Mouse (Mus musculus): ENCODE results near the gene Lcorl. TPM values are rescaled to one million over a fixed set of nuclear protein-coding genes. Genes with fewer than 3 reads are reported as not detected.

Gene Lcorl
- total and polyA plus RNA-seq, 3 experiments = 0.57 to 7.8 (median 7.1) TPM

DNA sequence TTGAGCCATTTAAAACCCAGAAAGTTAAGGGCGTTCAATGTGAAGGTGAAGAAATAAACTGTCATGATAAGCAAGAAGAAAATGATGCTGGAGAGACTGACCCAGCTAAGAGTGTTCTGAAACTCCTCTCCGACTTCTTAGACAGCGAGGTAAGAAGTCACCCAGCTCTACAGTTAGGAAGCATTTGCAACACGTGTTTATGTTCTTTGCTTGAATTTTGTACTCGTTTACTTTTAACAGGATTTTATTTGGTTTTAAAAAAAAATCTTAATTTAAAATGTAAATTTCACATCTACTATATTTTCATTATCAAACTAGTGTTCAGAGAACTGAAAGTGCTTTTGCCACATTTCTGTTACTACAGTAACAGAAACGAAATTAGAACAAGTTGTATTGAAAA is 165.7 kb downstream of the Lcorl start:
- Histone ChIP-seq H3K9ac (ENCODE audit: low read depth, low read length) (no peak overlapping the region), H3K4me3 (no peak overlapping the region), H3K79me2 (replicated peaks; ENCODE audit: control insufficient read depth, insufficient read depth, low read length) (no peaks in the 10 kb centered on the region), H3K4me1 (ENCODE audit: control insufficient read depth, insufficient read depth, low read length) (no peaks in the 10 kb centered on the region), H3K27me3 (ENCODE audit: control insufficient read depth, insufficient read depth, low read length) (no peaks in the 10 kb centered on the region), H3K27ac (no peak overlapping the region), H3K36me3 (ENCODE audit: control insufficient read depth, insufficient read depth, low read length) (no peaks in the 10 kb centered on the region)
- intact Hi-C loops (cut with DNase I) = no loop called here
- DNase-seq = no peak
- WGBS = 83% methylated on average over 6 of the region's 6 CpGs
- no peak for TF ChIP-seq EP300 (IDR thresholded peaks at IDR 0.05; ENCODE audit: insufficient read depth, low read depth, low read length)

DNA sequence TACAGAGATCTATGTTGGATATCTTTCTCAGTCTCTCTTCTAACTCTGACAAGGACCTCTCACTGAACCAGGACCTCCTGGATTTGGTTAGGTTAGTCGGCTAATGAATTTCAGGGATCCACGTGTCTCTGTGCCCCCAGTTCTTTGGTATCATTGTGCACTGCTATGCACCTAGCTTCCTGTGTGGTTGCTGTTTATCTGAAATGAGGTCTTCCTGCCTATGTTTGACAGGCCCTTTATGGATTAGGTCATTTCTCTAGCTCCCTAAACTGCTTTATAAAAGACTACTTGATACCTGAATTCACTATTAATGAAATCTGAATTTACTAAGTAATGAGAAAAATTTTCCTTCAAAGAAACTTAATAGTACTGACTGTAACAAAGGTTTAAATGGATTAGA is 166.6 kb downstream of the Lcorl start:
- TF ChIP-seq CTCF (IDR thresholded peaks at IDR 0.05) (no peak), EP300 (IDR thresholded peaks at IDR 0.05; ENCODE audit: insufficient read depth, low read depth, low read length) (no peak), POLR2A (IDR thresholded peaks at IDR 0.05; ENCODE audit: insufficient read depth, low read depth, low read length) (no peak)
- no peak overlapping the region for H3K27ac ChIP-seq
- 71% methylated on average over 2 of the region's 2 CpGs for WGBS
- intact Hi-C loops (cut with DNase I) = no loop called here
- no peak overlapping the region for H3K4me3 ChIP-seq
- no peaks in the 10 kb centered on the region for H3K4me1 ChIP-seq (ENCODE audit: control insufficient read depth, insufficient read depth, low read length)
- no peak for DNase-seq
- no peaks in the 10 kb centered on the region for H3K27me3 ChIP-seq (ENCODE audit: control insufficient read depth, insufficient read depth, low read length)
- no peak overlapping the region for H3K9ac ChIP-seq (ENCODE audit: low read depth, low read length)
- no peaks in the 10 kb centered on the region for H3K79me2 ChIP-seq (replicated peaks; ENCODE audit: control insufficient read depth, insufficient read depth, low read length)
- H3K36me3 ChIP-seq (ENCODE audit: control insufficient read depth, insufficient read depth, low read length) = no peaks in the 10 kb centered on the region

DNA sequence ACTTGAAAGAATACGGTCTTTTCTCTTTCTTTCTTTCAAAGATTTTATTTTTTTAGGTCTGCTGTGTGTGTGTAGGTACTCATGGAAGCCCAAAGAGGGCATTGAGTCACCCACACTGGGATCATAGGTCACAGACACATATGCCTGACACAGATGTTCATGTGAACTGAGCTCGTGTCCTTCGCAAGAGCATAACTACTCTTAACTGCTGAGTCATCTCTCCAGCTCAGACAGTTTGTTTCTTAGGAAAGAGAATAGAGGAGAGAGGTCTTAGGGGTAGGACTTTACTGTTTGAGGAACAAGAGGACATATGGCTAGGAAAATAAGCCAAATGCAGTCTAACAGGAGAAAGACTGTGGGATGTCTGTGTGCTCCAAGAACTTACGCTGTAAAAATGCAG is 168.3 kb downstream of the Lcorl start:
- H3K4me3 ChIP-seq = no peak overlapping the region
- H3K79me2 ChIP-seq (replicated peaks; ENCODE audit: control insufficient read depth, insufficient read depth, low read length) = no peaks in the 10 kb centered on the region
- no peak overlapping the region for H3K9ac ChIP-seq (ENCODE audit: low read depth, low read length)
- no peaks in the 10 kb centered on the region for H3K27me3 ChIP-seq (ENCODE audit: control insufficient read depth, insufficient read depth, low read length)
- H3K36me3 ChIP-seq (ENCODE audit: control insufficient read depth, insufficient read depth, low read length) = no peaks in the 10 kb centered on the region
- no peaks in the 10 kb centered on the region for H3K4me1 ChIP-seq (ENCODE audit: control insufficient read depth, insufficient read depth, low read length)
- TF ChIP-seq POLR2A (IDR thresholded peaks at IDR 0.05; ENCODE audit: insufficient read depth, low read depth, low read length) = no peak
- no peak for TF ChIP-seq EP300 (IDR thresholded peaks at IDR 0.05; ENCODE audit: insufficient read depth, low read depth, low read length)
- no peak for TF ChIP-seq CTCF (IDR thresholded peaks at IDR 0.05)
- intact Hi-C loops (cut with DNase I) = no loop called here
- no peak overlapping the region for H3K27ac ChIP-seq
- DNase-seq = no peak
- 87% methylated on average over 4 of the region's 4 CpGs for WGBS

DNA sequence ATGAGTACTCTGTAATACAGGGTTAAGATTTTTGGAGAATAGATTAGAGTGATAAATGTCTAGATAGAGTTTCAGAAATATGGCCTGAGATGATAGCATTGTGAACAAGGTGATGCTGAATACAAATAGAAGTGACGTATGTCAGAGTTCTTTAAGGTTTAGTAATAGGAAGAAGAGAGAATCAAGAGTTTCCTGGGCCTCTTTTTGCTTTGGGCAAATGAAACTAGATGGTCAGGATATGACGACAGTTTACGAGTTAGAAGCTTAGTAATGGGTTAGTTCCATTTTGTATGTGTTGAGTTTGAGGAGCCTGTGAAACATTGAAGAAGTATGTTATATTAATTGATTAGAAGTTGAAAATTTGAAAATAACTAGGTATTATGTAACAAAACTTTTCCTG is 171.2 kb downstream of the Lcorl start:
- Histone ChIP-seq H3K36me3 (ENCODE audit: control insufficient read depth, insufficient read depth, low read length) (no peaks in the 10 kb centered on the region), H3K4me1 (ENCODE audit: control insufficient read depth, insufficient read depth, low read length) (no peaks in the 10 kb centered on the region), H3K9ac (ENCODE audit: low read depth, low read length) (no peak overlapping the region), H3K79me2 (replicated peaks; ENCODE audit: control insufficient read depth, insufficient read depth, low read length) (no peaks in the 10 kb centered on the region), H3K27ac (no peak overlapping the region), H3K4me3 (no peak overlapping the region), H3K27me3 (ENCODE audit: control insufficient read depth, insufficient read depth, low read length) (no peaks in the 10 kb centered on the region)
- no peak for DNase-seq
- intact Hi-C loops (cut with DNase I) = no loop called here
- 94% methylated on average over 3 of the region's 3 CpGs for WGBS
- TF ChIP-seq CTCF (IDR thresholded peaks at IDR 0.05) = no peak
- TF ChIP-seq EP300 (IDR thresholded peaks at IDR 0.05; ENCODE audit: insufficient read depth, low read depth, low read length) = no peak
- no peak for TF ChIP-seq POLR2A (IDR thresholded peaks at IDR 0.05; ENCODE audit: insufficient read depth, low read depth, low read length)

DNA sequence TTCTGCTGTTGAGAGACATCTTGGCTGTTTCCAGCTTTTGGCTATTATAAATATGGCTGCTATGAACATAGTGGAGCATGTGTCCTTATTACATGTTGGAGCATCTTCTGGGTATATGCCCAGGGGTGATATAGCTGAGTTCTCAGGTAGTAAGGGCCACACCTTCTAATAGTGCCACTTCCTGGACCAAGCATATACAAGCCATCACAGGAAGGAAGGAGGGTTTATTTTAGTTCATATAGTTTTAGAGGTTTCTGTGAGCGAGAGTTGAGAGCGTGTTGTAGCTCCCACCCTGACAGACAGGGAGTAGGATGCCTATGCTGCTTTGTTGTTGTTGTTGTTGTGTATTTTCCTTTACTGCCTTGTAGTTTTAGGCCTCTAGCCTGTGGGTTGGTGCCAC is 172.2 kb downstream of the Lcorl start:
- H3K27me3 ChIP-seq (ENCODE audit: control insufficient read depth, insufficient read depth, low read length) = no peaks in the 10 kb centered on the region
- no peaks in the 10 kb centered on the region for H3K79me2 ChIP-seq (replicated peaks; ENCODE audit: control insufficient read depth, insufficient read depth, low read length)
- no peaks in the 10 kb centered on the region for H3K4me1 ChIP-seq (ENCODE audit: control insufficient read depth, insufficient read depth, low read length)
- no peak for TF ChIP-seq POLR2A (IDR thresholded peaks at IDR 0.05; ENCODE audit: insufficient read depth, low read depth, low read length)
- no peak for TF ChIP-seq EP300 (IDR thresholded peaks at IDR 0.05; ENCODE audit: insufficient read depth, low read depth, low read length)
- TF ChIP-seq CTCF (IDR thresholded peaks at IDR 0.05) = no peak
- H3K9ac ChIP-seq (ENCODE audit: low read depth, low read length) = no peak overlapping the region
- WGBS = 91% methylated on average over 2 of the region's 2 CpGs
- no peak overlapping the region for H3K4me3 ChIP-seq
- intact Hi-C loops (cut with DNase I) = no loop called here
- H3K27ac ChIP-seq = no peak overlapping the region
- H3K36me3 ChIP-seq (ENCODE audit: control insufficient read depth, insufficient read depth, low read length) = no peaks in the 10 kb centered on the region
- no peak for DNase-seq

DNA sequence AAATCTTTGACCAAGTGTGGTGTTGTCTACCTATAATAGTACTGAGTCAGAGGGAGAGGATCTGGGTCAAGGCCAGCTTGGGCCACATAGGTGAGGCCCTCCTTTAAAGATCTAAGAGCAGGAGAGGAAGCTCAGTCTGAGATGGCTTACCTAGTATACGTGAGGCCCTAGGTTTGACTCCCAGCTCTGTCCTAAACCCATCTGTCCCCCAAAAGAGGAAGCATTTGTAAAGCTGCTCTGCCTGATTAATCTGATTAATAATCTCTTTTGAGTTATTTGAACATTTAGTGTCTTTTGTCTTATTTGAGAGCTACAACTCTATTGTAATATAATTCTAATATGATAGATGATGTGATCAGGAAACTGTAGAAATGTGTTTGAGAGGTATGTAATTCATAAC is 174.0 kb downstream of the Lcorl start:
- Histone ChIP-seq H3K36me3 (ENCODE audit: control insufficient read depth, insufficient read depth, low read length) (no peaks in the 10 kb centered on the region), H3K79me2 (replicated peaks; ENCODE audit: control insufficient read depth, insufficient read depth, low read length) (no peaks in the 10 kb centered on the region), H3K27ac (no peak overlapping the region), H3K4me3 (no peak overlapping the region), H3K27me3 (ENCODE audit: control insufficient read depth, insufficient read depth, low read length) (no peaks in the 10 kb centered on the region), H3K4me1 (ENCODE audit: control insufficient read depth, insufficient read depth, low read length) (no peaks in the 10 kb centered on the region), H3K9ac (ENCODE audit: low read depth, low read length) (no peak overlapping the region)
- intact Hi-C loops (cut with DNase I) = no loop called here
- 92% methylated on average over 1 of the region's 1 CpGs for WGBS
- TF ChIP-seq POLR2A (IDR thresholded peaks at IDR 0.05; ENCODE audit: insufficient read depth, low read depth, low read length) (no peak), CTCF (IDR thresholded peaks at IDR 0.05) (no peak), EP300 (IDR thresholded peaks at IDR 0.05; ENCODE audit: insufficient read depth, low read depth, low read length) (no peak)
- no peak for DNase-seq

Measured in heart, adult 2 months (tissue).